In the genomic region with DNA sequence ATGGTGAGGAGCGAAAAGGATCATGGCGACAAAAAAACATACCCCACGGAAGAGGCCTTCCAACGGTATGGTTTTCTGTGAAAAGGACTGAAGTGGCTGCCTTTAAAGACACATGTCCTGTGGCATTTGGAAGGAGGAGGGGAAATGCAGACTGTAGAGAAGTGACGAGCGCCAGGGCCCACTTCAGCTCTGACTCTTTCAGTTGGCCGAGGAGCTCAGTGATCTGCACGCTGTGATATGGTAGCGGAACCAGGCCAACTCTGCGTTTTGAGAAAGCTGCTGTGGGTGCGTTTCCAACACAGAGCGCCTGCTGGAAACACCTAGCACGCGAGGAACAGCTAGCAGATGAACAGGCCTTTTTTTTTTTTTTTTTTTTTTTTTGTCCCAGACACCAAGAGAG, we compare ENCODE assay signal across 12 mouse cellular contexts. TPM values are rescaled to one million over a fixed set of nuclear protein-coding genes. Genes with fewer than 3 reads are reported as not detected.
DNase-seq lines count a peak whose midpoint lies in the region; ATAC-seq lines count a peak whose summit lies in the region.
"Had no signal": no experiment of that assay in that cellular context is flagged by ENCODE, and none has a peak within 500 bp of the region (broad histone marks: within the 10 kb centered on the region; RNA-seq: fewer than 3 reads in every experiment).

No protein-coding gene starts in this region.

- peak; percentile 26 for DNase-seq in forebrain, embryonic 14.5 days (ENCODE audit: low spot score)
- no peak for DNase-seq in kidney, postnatal 36 days
- peak; percentile 57 for DNase-seq in c-Kit-positive CD71-positive TER-119-positive erythroid progenitor cells, embryonic 14.5 days (ENCODE audit: low spot score)
- no peak for DNase-seq in embryo, embryonic 9.5 days (ENCODE audit: extremely low spot score)
- DNase-seq in lung, postnatal 10 days, result no peak

- no peaks in the 10 kb centered on the region for H3K9me3 ChIP-seq in forebrain, embryonic 14.5 days (replicated peaks; ENCODE audit: control insufficient read depth, low read length)
- H3K9me3 ChIP-seq in forebrain, embryonic 13.5 days (replicated peaks), result no peaks in the 10 kb centered on the region
- no peaks in the 10 kb centered on the region for H3K9me3 ChIP-seq in kidney, embryonic 16.5 days (ENCODE audit: low read length)
- no peaks in the 10 kb centered on the region for H3K9me3 ChIP-seq in liver, embryonic 16.5 days (replicated peaks; ENCODE audit: control insufficient read depth, low read length)

- no peak overlapping the region for H3K9ac ChIP-seq in forebrain, embryonic 14.5 days (ENCODE audit: low read length)
- no peak overlapping the region for H3K9ac ChIP-seq in forebrain, embryonic 13.5 days
- H3K9ac ChIP-seq in kidney, embryonic 16.5 days (replicated peaks; ENCODE audit: low read length), result 0 out of 2 replicates have a peak overlapping the region, but pooled peaks have one; percentile 7
- peak overlapping the region; percentile 65 for H3K9ac ChIP-seq in liver, embryonic 16.5 days (ENCODE audit: low read depth, low read length)

- no peak for ATAC-seq in forebrain, embryonic 14.5 days
- no peak; the same call in 1 of the 2 replicates for ATAC-seq in forebrain, embryonic 13.5 days
- no peak for ATAC-seq in kidney, embryonic 16.5 days (ENCODE audit: low FRiP score, low TSS enrichment)
- ATAC-seq in liver, embryonic 16.5 days (ENCODE audit: low read depth), result peak; percentile 65
- ATAC-seq: midbrain, embryonic 16.5 days had no signal

- no peak overlapping the region for H3K4me3 ChIP-seq in forebrain, embryonic 14.5 days (ENCODE audit: low read depth, low read length)
- no peak overlapping the region for H3K4me3 ChIP-seq in forebrain, embryonic 13.5 days
- no peak overlapping the region for H3K4me3 ChIP-seq in kidney, embryonic 16.5 days (ENCODE audit: low read length)
- H3K4me3 ChIP-seq in liver, embryonic 16.5 days (ENCODE audit: low read depth, low read length), result peak overlapping the region; percentile 49

- no peaks in the 10 kb centered on the region for H3K4me1 ChIP-seq in forebrain, embryonic 14.5 days (ENCODE audit: control insufficient read depth, insufficient read depth, low read length)
- H3K4me1 ChIP-seq in forebrain, embryonic 13.5 days, result no peaks in the 10 kb centered on the region
- no peaks in the 10 kb centered on the region for H3K4me1 ChIP-seq in kidney, embryonic 16.5 days (ENCODE audit: insufficient read depth, low read length)
- peaks cover 52% of the 10 kb centered on the region for H3K4me1 ChIP-seq in liver, embryonic 16.5 days (ENCODE audit: control insufficient read depth, low read depth, low read length)

- H3K36me3 ChIP-seq in forebrain, embryonic 14.5 days (ENCODE audit: control insufficient read depth, insufficient read depth, low read length), result no peaks in the 10 kb centered on the region
- H3K36me3 ChIP-seq in forebrain, embryonic 13.5 days (ENCODE audit: poor library complexity, severe bottlenecking), result no peaks in the 10 kb centered on the region
- no peaks in the 10 kb centered on the region for H3K36me3 ChIP-seq in kidney, embryonic 16.5 days (ENCODE audit: insufficient read depth, low read length)
- no peaks in the 10 kb centered on the region for H3K36me3 ChIP-seq in liver, embryonic 16.5 days (ENCODE audit: control insufficient read depth, insufficient read depth)

- no peak overlapping the region for H3K4me2 ChIP-seq in forebrain, embryonic 14.5 days (ENCODE audit: low read length)
- H3K4me2 ChIP-seq in forebrain, embryonic 13.5 days, result no peak overlapping the region
- no peak overlapping the region for H3K4me2 ChIP-seq in kidney, embryonic 16.5 days (replicated peaks; ENCODE audit: low read depth, low read length)
- H3K4me2 ChIP-seq in liver, embryonic 16.5 days (ENCODE audit: low read depth, low read length), result peak overlapping the region; percentile 69

- 82% methylated on average over 14 of the region's 14 CpGs for WGBS in forebrain, embryonic 14.5 days
- WGBS in forebrain, embryonic 13.5 days, result 84% methylated on average over 14 of the region's 14 CpGs
- WGBS in kidney, embryonic 16.5 days, result 86% methylated on average over 14 of the region's 14 CpGs
- WGBS in liver, embryonic 16.5 days (ENCODE audit: insufficient replicate concordance), result 24% methylated on average over 14 of the region's 14 CpGs

- H3K27me3 ChIP-seq in forebrain, embryonic 14.5 days (replicated peaks; ENCODE audit: control insufficient read depth, insufficient read depth, low read length), result no peaks in the 10 kb centered on the region
- H3K27me3 ChIP-seq in forebrain, embryonic 13.5 days, result no peaks in the 10 kb centered on the region
- H3K27me3 ChIP-seq in kidney, embryonic 16.5 days (ENCODE audit: insufficient read depth, low read length), result no peaks in the 10 kb centered on the region
- no peaks in the 10 kb centered on the region for H3K27me3 ChIP-seq in liver, embryonic 16.5 days (ENCODE audit: control insufficient read depth, insufficient read depth, low read depth, low read length)

- H3K27ac ChIP-seq in forebrain, embryonic 14.5 days (ENCODE audit: low read depth, low read length), result no peak overlapping the region
- no peak overlapping the region for H3K27ac ChIP-seq in forebrain, embryonic 13.5 days
- H3K27ac ChIP-seq in kidney, embryonic 16.5 days (ENCODE audit: low read length), result no peak overlapping the region
- peak overlapping the region; percentile 96 for H3K27ac ChIP-seq in liver, embryonic 16.5 days (ENCODE audit: low read length)

RNA-seq across cellular contexts. Expression of a gene that starts 24.4 kb away (rescaled TPM):
- polyA plus RNA-seq in forebrain, embryonic 14.5 days (2014; fragmentation: Nextera tagmentation; extraction: Ambion mirVana), result 240 and 254 TPM in 2 replicates
- 281 and 310 TPM in 2 replicates for polyA plus RNA-seq in forebrain, embryonic 13.5 days (2015; fragmentation: Nextera tagmentation; extraction: Ambion mirVana)
- 316 and 329 TPM in 2 replicates for polyA plus RNA-seq in kidney, embryonic 16.5 days (2015; fragmentation: Nextera tagmentation; extraction: Ambion mirVana)
- polyA plus RNA-seq in liver, embryonic 16.5 days (2015; fragmentation: Nextera tagmentation; extraction: Ambion mirVana), result 127 and 134 TPM in 2 replicates

RNA-seq across cellular contexts. Expression of a gene that starts 24.6 kb away (rescaled TPM):
- polyA plus RNA-seq in forebrain, embryonic 14.5 days (2014; fragmentation: Nextera tagmentation; extraction: Ambion mirVana), result 0.30 and 0.36 TPM in 2 replicates
- polyA plus RNA-seq in forebrain, embryonic 13.5 days (2015; fragmentation: Nextera tagmentation; extraction: Ambion mirVana), result 0.79 and 0.90 TPM in 2 replicates
- 0.56 and 1.3 TPM in 2 replicates for polyA plus RNA-seq in kidney, embryonic 16.5 days (2015; fragmentation: Nextera tagmentation; extraction: Ambion mirVana)
- 0.46 and 0.55 TPM in 2 replicates for polyA plus RNA-seq in liver, embryonic 16.5 days (2015; fragmentation: Nextera tagmentation; extraction: Ambion mirVana)

RNA-seq across cellular contexts. Expression of a gene that starts 24.7 kb away (rescaled TPM):
- not detected in 2 replicates for polyA plus RNA-seq in forebrain, embryonic 14.5 days (2014; fragmentation: Nextera tagmentation; extraction: Ambion mirVana)
- not detected in 2 replicates for polyA plus RNA-seq in forebrain, embryonic 13.5 days (2015; fragmentation: Nextera tagmentation; extraction: Ambion mirVana)
- polyA plus RNA-seq in kidney, embryonic 16.5 days (2015; fragmentation: Nextera tagmentation; extraction: Ambion mirVana), result not detected in 2 replicates
- polyA plus RNA-seq in liver, embryonic 16.5 days (2015; fragmentation: Nextera tagmentation; extraction: Ambion mirVana), result 5.0 and 5.6 TPM in 2 replicates
- polyA plus RNA-seq: gonadal fat pad, adult 2 months; intestine, embryonic 14.5 days; midbrain, embryonic 16.5 days; stomach, embryonic 14.5 days had no signal

RNA-seq across cellular contexts. Expression of a gene that starts 32.4 kb away (rescaled TPM):
- polyA plus RNA-seq in forebrain, embryonic 14.5 days (2014; fragmentation: Nextera tagmentation; extraction: Ambion mirVana), result not detected in 2 replicates
- 0.44 TPM in 1 of 2 replicates, not detected in the other for polyA plus RNA-seq in forebrain, embryonic 13.5 days (2015; fragmentation: Nextera tagmentation; extraction: Ambion mirVana)
- polyA plus RNA-seq in kidney, embryonic 16.5 days (2015; fragmentation: Nextera tagmentation; extraction: Ambion mirVana), result 0.36 TPM in 1 of 2 replicates, not detected in the other
- 71.0 and 84.0 TPM in 2 replicates for polyA plus RNA-seq in liver, embryonic 16.5 days (2015; fragmentation: Nextera tagmentation; extraction: Ambion mirVana)
- polyA plus RNA-seq: intestine, embryonic 14.5 days; midbrain, embryonic 16.5 days; stomach, embryonic 14.5 days had no signal

RNA-seq across cellular contexts. Expression of a gene that starts 35.1 kb away (rescaled TPM):
- polyA plus RNA-seq in forebrain, embryonic 14.5 days (2014; fragmentation: Nextera tagmentation; extraction: Ambion mirVana), result 6.7 and 10.6 TPM in 2 replicates
- polyA plus RNA-seq in forebrain, embryonic 13.5 days (2015; fragmentation: Nextera tagmentation; extraction: Ambion mirVana), result 20.1 and 24.9 TPM in 2 replicates
- polyA plus RNA-seq in kidney, embryonic 16.5 days (2015; fragmentation: Nextera tagmentation; extraction: Ambion mirVana), result 34.2 and 40.6 TPM in 2 replicates
- polyA plus RNA-seq in liver, embryonic 16.5 days (2015; fragmentation: Nextera tagmentation; extraction: Ambion mirVana), result 5.4 and 6.4 TPM in 2 replicates

Comparison
In these comparisons a context has a peak if more than half of its experiments do, and no peak if none do; other contexts are left out.
1. DNase-seq: peak in forebrain, embryonic 14.5 days (single experiment) and c-Kit-positive CD71-positive TER-119-positive erythroid progenitor cells, embryonic 14.5 days (single experiment); none in kidney, postnatal 36 days (0 of 2), embryo, embryonic 9.5 days (single experiment) and lung, postnatal 10 days (single experiment).
2. H3K9ac ChIP-seq: peak in kidney, embryonic 16.5 days (single experiment) and liver, embryonic 16.5 days (single experiment); none in forebrain, embryonic 14.5 days (single experiment) and forebrain, embryonic 13.5 days (single experiment).